Mouse (Mus musculus) heart, postnatal 0 days (tissue): ENCODE data around the gene Dnaaf3. TPM values are rescaled to one million over a fixed set of nuclear protein-coding genes. Genes with fewer than 3 reads are reported as not detected.

ENCODE experiments used
- ATAC-seq: fragments of 200-750 bp; cut with Nextera tagmentation; 2 replicates; pipeline ENCODE4 v1.8.0; 2017; ENCODE audit warnings: low read depth, moderate number of reproducible peaks, moderate library complexity; ENCODE audit not compliant: insufficient read depth
- DNase-seq: peaks from one replicate; pipeline ENCODE4 v3.0.0-alpha.2; 2016; ENCODE audit warnings: low spot score
- H3K27ac ChIP-seq: fragments of 300-500 bp; sonication (generic); 2 replicates; pipeline ENCODE4 v1.5.1; 2014; ENCODE audit warnings: low read depth, mild to moderate bottlenecking
- H3K27me3 ChIP-seq: fragments of 300-500 bp; sonication (generic); 2 replicates; pipeline ENCODE4 v1.6.1; 2014; ENCODE audit warnings: low read length, mixed read lengths; ENCODE audit not compliant: control insufficient read depth, insufficient read depth
- H3K36me3 ChIP-seq: fragments of 300-500 bp; sonication (generic); replicated peaks from 2 replicates; pipeline ENCODE4 v1.6.1; 2014; ENCODE audit warnings: low read length, mixed read lengths; ENCODE audit not compliant: control insufficient read depth, insufficient read depth
- H3K4me1 ChIP-seq: fragments of 300-500 bp; sonication (generic); 2 replicates; pipeline ENCODE4 v1.6.1; 2014; ENCODE audit warnings: antibody characterized with exemption; ENCODE audit not compliant: control insufficient read depth, insufficient read depth
- H3K4me2 ChIP-seq: fragments of 300-500 bp; sonication (generic); 2 replicates; pipeline ENCODE4 v1.6.1; 2014; ENCODE audit warnings: low read depth, mild to moderate bottlenecking, low read length, moderate library complexity
- H3K4me3 ChIP-seq: fragments of 300-500 bp; sonication (generic); 2 replicates; pipeline ENCODE4 v1.5.1; 2014; ENCODE audit warnings: low read depth, low read length
- H3K9ac ChIP-seq: fragments of 300-500 bp; sonication (generic); replicated peaks from 2 replicates; pipeline ENCODE4 v1.6.1; 2014; ENCODE audit warnings: low read depth, low read length, mixed read lengths
- H3K9me3 ChIP-seq: fragments of 300-500 bp; sonication (generic); replicated peaks from 2 replicates; pipeline ENCODE4 v1.6.1; 2016; ENCODE audit warnings: low read length; ENCODE audit not compliant: control insufficient read depth
- CTCF ChIP-seq: IDR thresholded peaks from 2 replicates; pipeline ENCODE4 v1.5.1; 2016; ENCODE audit warnings: antibody characterized with exemption, control low read depth, low read depth
- EP300 ChIP-seq: IDR thresholded peaks from 2 replicates; pipeline ENCODE4 v1.6.1; 2016; ENCODE audit warnings: antibody characterized with exemption, low read depth
- WGBS: fragments of 180-500 bp; shearing (Covaris S2); extraction: QIAGEN DNeasy Blood & Tissue Kit; methylation state at CpG from one replicate; pipeline ENCODE4 v1.1.7; 2014; 5-methylcytosine and 5-hydroxymethylcytosine counted together
- polyA plus RNA-seq: library from polyadenylated mRNA; unstranded; fragments of >200 nt; fragmentation: Nextera tagmentation; extraction: Ambion mirVana; gene quantifications from 2 replicates; pipeline ENCODE4 v1.2.1, GENCODE M21; 2015
- total RNA-seq: library from RNA; depleted of rRNA; stranded (reverse); fragments of >200 nt; gene quantifications from 2 replicates; pipeline ENCODE4 v1.2.3, GENCODE M21; 2014; ENCODE audit warnings: low replicate concordance

The Dnaaf3 gene
- total and polyA plus RNA-seq, 2 experiments from 2014 or later, result 0.11 to 0.60 TPM

DNA sequence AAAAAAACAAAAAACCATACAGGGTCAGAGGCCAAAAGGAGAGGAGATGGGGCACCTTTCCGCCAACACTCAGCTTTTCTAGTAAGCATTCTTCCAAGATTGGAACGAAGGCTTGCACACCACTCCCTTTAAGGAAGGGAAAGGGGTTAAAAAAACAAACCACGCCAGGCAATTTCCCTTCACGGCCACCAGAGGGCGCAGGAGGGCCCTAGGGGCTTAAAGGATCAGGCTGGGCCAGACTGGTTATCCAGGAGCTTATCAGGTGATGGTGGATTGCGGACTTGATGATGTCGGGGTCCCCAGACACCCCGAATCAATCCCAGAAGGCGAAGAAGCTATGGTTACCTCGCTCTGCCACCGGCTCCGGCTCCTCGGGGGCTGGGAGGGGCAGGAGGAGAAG lies 19.0 kb downstream of the Dnaaf3 start:
- Histone ChIP-seq H3K9ac (no peak overlapping the region), H3K4me2 (peak overlapping the region; percentile 11; the same call in 1 of the 2 replicates), H3K27me3 (no peaks in the 10 kb centered on the region), H3K9me3 (no peaks in the 10 kb centered on the region), H3K4me1 (peaks cover 69% of the 10 kb centered on the region), H3K4me3 (no peak overlapping the region), H3K36me3 (peaks cover 5% of the 10 kb centered on the region; the same call in 1 of the 2 replicates), H3K27ac (peak overlapping the region; percentile 89)
- DNase-seq (peak; percentile 71), ATAC-seq (no peak)
- no peak for TF ChIP-seq EP300
- peak; percentile 93 for TF ChIP-seq CTCF
- 22% methylated on average over 13 of the region's 13 CpGs for WGBS

DNA sequence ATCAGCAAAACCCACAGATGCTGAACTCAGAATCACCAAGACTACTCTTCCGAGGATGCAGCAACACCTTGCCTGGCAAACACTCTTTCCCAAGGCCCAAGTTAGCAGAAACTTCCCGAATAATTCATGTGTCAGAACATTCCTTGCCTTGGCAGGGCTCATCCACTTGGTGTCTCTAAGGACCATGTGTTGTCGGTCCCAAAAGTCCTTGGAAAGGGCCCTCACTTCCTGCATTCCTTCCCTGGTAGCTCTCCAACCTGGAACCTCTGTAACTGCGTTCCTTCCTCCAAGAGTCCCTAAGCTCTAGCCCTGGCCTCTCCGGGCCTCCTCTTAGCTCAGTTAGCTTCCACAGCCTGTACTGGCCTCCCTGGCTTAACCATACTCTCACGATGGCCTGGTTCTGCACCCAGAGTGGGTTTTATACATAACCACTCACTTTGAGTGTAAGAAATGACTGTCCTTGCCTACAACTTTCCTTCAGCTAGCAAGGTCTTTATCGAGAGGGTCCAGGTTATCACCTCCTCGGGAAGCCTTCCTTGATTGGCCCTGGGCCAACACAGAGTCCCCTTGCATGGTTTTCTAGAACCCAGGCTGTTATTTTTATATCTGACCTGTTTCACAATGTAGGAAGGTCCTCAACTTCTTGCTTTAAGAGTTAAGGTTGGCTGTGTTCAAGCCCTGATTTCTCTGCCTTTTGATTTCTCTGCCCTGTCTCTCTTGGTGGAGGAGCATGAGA lies 20.6 kb downstream of the Dnaaf3 start:
- 0 out of 2 replicates have a peak overlapping the region, but pooled peaks have one; percentile 7 for H3K9ac ChIP-seq

GRCm38 (mm10) chr7:4509863-4510608 lies 22.2 kb downstream of the Dnaaf3 start:
- Histone ChIP-seq H3K4me2 (peak overlapping the region; percentile 37), H3K27me3 (no peaks in the 10 kb centered on the region), H3K36me3 (no peaks in the 10 kb centered on the region), H3K9me3 (no peaks in the 10 kb centered on the region), H3K4me1 (peaks cover 52% of the 10 kb centered on the region), H3K4me3 (peak overlapping the region; percentile 11; the same call in 1 of the 2 replicates), H3K9ac (no peak overlapping the region), H3K27ac (peak overlapping the region; percentile 88)
- DNase-seq, result peak; percentile 92
- TF ChIP-seq EP300 (peak; percentile 77; the same call in 1 of the 2 replicates), CTCF (peak; percentile 91)
- 8% methylated on average over 24 of the region's 24 CpGs for WGBS
- ATAC-seq, result peak; percentile 87

More for the DNA sequence above, 20.6 kb downstream of the Dnaaf3 start:
- Histone ChIP-seq H3K27ac (peak overlapping the region; percentile 88), H3K4me1 (peaks cover 64% of the 10 kb centered on the region), H3K9me3 (no peaks in the 10 kb centered on the region), H3K4me2 (peak overlapping the region; percentile 1; the same call in 1 of the 2 replicates), H3K4me3 (no peak overlapping the region), H3K27me3 (no peaks in the 10 kb centered on the region), H3K36me3 (no peaks in the 10 kb centered on the region)
- DNase-seq, result peak; percentile 48
- WGBS, result 14% methylated on average over 8 of the region's 8 CpGs
- no peak for TF ChIP-seq EP300
- TF ChIP-seq CTCF, result peak; percentile 17; the same call in 1 of the 2 replicates
- ATAC-seq, result no peak

- TF ChIP-seq EP300, result no peak
- no peak for TF ChIP-seq CTCF
- no peak overlapping the region for H3K9ac ChIP-seq
- H3K4me2 ChIP-seq, result no peak overlapping the region
- no peak overlapping the region for H3K4me3 ChIP-seq
- peaks cover 39% of the 10 kb centered on the region for H3K4me1 ChIP-seq
- no peaks in the 10 kb centered on the region for H3K27me3 ChIP-seq
- H3K27ac ChIP-seq, result no peak overlapping the region
- ATAC-seq (no peak), DNase-seq (no peak)
- H3K9me3 ChIP-seq, result no peaks in the 10 kb centered on the region
- no peaks in the 10 kb centered on the region for H3K36me3 ChIP-seq
- 77% methylated on average over 8 of the region's 8 CpGs for WGBS
Observed at GRCm38 (mm10) chr7:4508739-4509116, 23.5 kb downstream of the Dnaaf3 start.

- no peak overlapping the region for H3K9ac ChIP-seq
- H3K27ac ChIP-seq, result no peak overlapping the region
- peaks cover 36% of the 10 kb centered on the region for H3K4me1 ChIP-seq
- WGBS, result 67% methylated on average over 14 of the region's 32 CpGs
- TF ChIP-seq CTCF, result peak; percentile 55
- no peak for TF ChIP-seq EP300
- H3K36me3 ChIP-seq, result no peaks in the 10 kb centered on the region
- no peaks in the 10 kb centered on the region for H3K27me3 ChIP-seq
- H3K4me3 ChIP-seq, result no peak overlapping the region
- H3K4me2 ChIP-seq, result no peak overlapping the region
- ATAC-seq, result no peak
- DNase-seq, result no peak
- H3K9me3 ChIP-seq, result no peaks in the 10 kb centered on the region
Observed at GRCm38 (mm10) chr7:4508062-4508738, 24.1 kb downstream of the Dnaaf3 start.
